Mouse (Mus musculus) neural tube, embryonic 12.5 days (tissue): ENCODE measurements around the gene Atp5e. TPM values are rescaled to one million over a fixed set of nuclear protein-coding genes. Genes with fewer than 3 reads are reported as not detected.

ENCODE experiments used
- ATAC-seq: fragments of 200-750 bp; cut with Nextera tagmentation; 2 replicates; pipeline ENCODE4 v1.8.0; 2017; ENCODE audit warnings: low read depth, mild to moderate bottlenecking, moderate TSS enrichment, moderate library complexity; ENCODE audit not compliant: low FRiP score
- H3K27ac ChIP-seq: fragments of 300-500 bp; sonication (generic); 2 replicates; pipeline ENCODE4 v1.5.1; 2016
- H3K27me3 ChIP-seq: fragments of 300-500 bp; sonication (generic); replicated peaks from 2 replicates; pipeline ENCODE4 v1.6.1; 2016; ENCODE audit warnings: mild to moderate bottlenecking
- H3K36me3 ChIP-seq: fragments of 300-500 bp; sonication (generic); 2 replicates; pipeline ENCODE4 v1.6.1; 2016; ENCODE audit warnings: mild to moderate bottlenecking
- H3K4me1 ChIP-seq: fragments of 300-500 bp; sonication (generic); 2 replicates; pipeline ENCODE4 v1.6.1; 2016
- H3K4me2 ChIP-seq: fragments of 300-500 bp; sonication (generic); replicated peaks from 2 replicates; pipeline ENCODE4 v1.6.1; 2016; ENCODE audit warnings: mild to moderate bottlenecking
- H3K4me3 ChIP-seq: fragments of 300-500 bp; sonication (generic); 2 replicates; pipeline ENCODE4 v1.5.1; 2016
- H3K9ac ChIP-seq: fragments of 300-500 bp; sonication (generic); 2 replicates; pipeline ENCODE4 v1.6.1; 2016; ENCODE audit warnings: mild to moderate bottlenecking
- H3K9me3 ChIP-seq: fragments of 300-500 bp; sonication (generic); 2 replicates; pipeline ENCODE4 v1.6.1; 2016; ENCODE audit warnings: mild to moderate bottlenecking
- WGBS: fragments of 180-500 bp; shearing (Covaris S2); methylation state at CpG from one replicate; pipeline ENCODE4 v1.1.7; 2016; 5-methylcytosine and 5-hydroxymethylcytosine counted together
- polyA plus RNA-seq: library from polyadenylated mRNA; unstranded; fragments of >200 nt; fragmentation: Nextera tagmentation; extraction: Ambion mirVana; gene quantifications from 2 replicates; pipeline ENCODE4 v1.2.1, GENCODE M21; 2016

Atp5e gene
- polyA plus RNA-seq, 1 experiment from 2014 or later = 772 TPM

GRCm38 (mm10) chr2:174445018-174445417 is 18.9 kb downstream of the Atp5e start:
- H3K4me3 ChIP-seq = no peak overlapping the region
- ATAC-seq = no peak
- H3K36me3 ChIP-seq = no peaks in the 10 kb centered on the region
- H3K9me3 ChIP-seq = no peaks in the 10 kb centered on the region
- no peak overlapping the region for H3K27ac ChIP-seq
- WGBS = 83% methylated on average over 6 of the region's 6 CpGs
- H3K4me1 ChIP-seq = 0 out of 2 replicates have a peak, but pooled peaks cover 3% of the 10 kb centered on the region
- H3K27me3 ChIP-seq = no peaks in the 10 kb centered on the region
- no peak overlapping the region for H3K4me2 ChIP-seq
- no peak overlapping the region for H3K9ac ChIP-seq

GRCm38 (mm10) chr2:174444359-174444758 is 19.5 kb downstream of the Atp5e start:
- H3K4me1 ChIP-seq = 0 out of 2 replicates have a peak, but pooled peaks cover 4% of the 10 kb centered on the region
- H3K9ac ChIP-seq = no peak overlapping the region
- H3K4me2 ChIP-seq = no peak overlapping the region
- H3K36me3 ChIP-seq = no peaks in the 10 kb centered on the region
- no peaks in the 10 kb centered on the region for H3K27me3 ChIP-seq
- H3K9me3 ChIP-seq = no peaks in the 10 kb centered on the region
- no peak overlapping the region for H3K27ac ChIP-seq
- 78% methylated on average over 7 of the region's 7 CpGs for WGBS
- no peak for ATAC-seq
- no peak overlapping the region for H3K4me3 ChIP-seq

GRCm38 (mm10) chr2:174443046-174443445 is 20.9 kb downstream of the Atp5e start:
- no peak overlapping the region for H3K9ac ChIP-seq
- WGBS = 55% methylated on average over 2 of the region's 2 CpGs
- no peaks in the 10 kb centered on the region for H3K36me3 ChIP-seq
- ATAC-seq = no peak
- H3K27ac ChIP-seq = no peak overlapping the region
- no peak overlapping the region for H3K4me2 ChIP-seq
- no peaks in the 10 kb centered on the region for H3K9me3 ChIP-seq
- H3K4me3 ChIP-seq = no peak overlapping the region
- no peaks in the 10 kb centered on the region for H3K27me3 ChIP-seq
- H3K4me1 ChIP-seq = peaks cover 16% of the 10 kb centered on the region

- ATAC-seq = no peak
- Histone ChIP-seq H3K36me3 (no peaks in the 10 kb centered on the region), H3K9ac (no peak overlapping the region), H3K4me3 (no peak overlapping the region), H3K9me3 (no peaks in the 10 kb centered on the region), H3K4me1 (peaks cover 19% of the 10 kb centered on the region), H3K4me2 (no peak overlapping the region), H3K27ac (no peak overlapping the region), H3K27me3 (no peaks in the 10 kb centered on the region)
- 75% methylated on average over 9 of the region's 9 CpGs for WGBS
Observed at GRCm38 (mm10) chr2:174442460-174442859, 21.4 kb downstream of the Atp5e start.

- Histone ChIP-seq H3K27me3 (no peaks in the 10 kb centered on the region), H3K36me3 (no peaks in the 10 kb centered on the region), H3K27ac (no peak overlapping the region), H3K4me2 (no peak overlapping the region), H3K4me1 (peaks cover 19% of the 10 kb centered on the region), H3K9me3 (no peaks in the 10 kb centered on the region), H3K9ac (no peak overlapping the region), H3K4me3 (no peak overlapping the region)
- no peak for ATAC-seq
- 74% methylated on average over 4 of the region's 4 CpGs for WGBS
Observed at GRCm38 (mm10) chr2:174441898-174442297, 22.0 kb downstream of the Atp5e start.

GRCm38 (mm10) chr2:174439961-174440360 is 23.9 kb downstream of the Atp5e start:
- Histone ChIP-seq H3K27me3 (no peaks in the 10 kb centered on the region), H3K9me3 (no peaks in the 10 kb centered on the region), H3K9ac (no peak overlapping the region), H3K36me3 (0 out of 2 replicates have a peak, but pooled peaks cover 3% of the 10 kb centered on the region), H3K4me2 (no peak overlapping the region), H3K27ac (no peak overlapping the region), H3K4me3 (no peak overlapping the region), H3K4me1 (peaks cover 19% of the 10 kb centered on the region)
- 77% methylated on average over 9 of the region's 9 CpGs for whole genome bisulfite sequencing
- ATAC-seq = no peak

GRCm38 (mm10) chr2:174439450-174439838 is 24.5 kb downstream of the Atp5e start:
- H3K36me3 ChIP-seq = peaks cover 7% of the 10 kb centered on the region; the same call in 1 of the 2 replicates
- ATAC-seq = no peak
- peak overlapping the region; percentile 74 for H3K4me2 ChIP-seq
- H3K9ac ChIP-seq = 0 out of 2 replicates have a peak overlapping the region, but pooled peaks have one; percentile 63
- H3K27ac ChIP-seq = no peak overlapping the region
- H3K27me3 ChIP-seq = no peaks in the 10 kb centered on the region
- WGBS = 51% methylated on average over 5 of the region's 5 CpGs
- peak overlapping the region; percentile 50; the same call in 1 of the 2 replicates for H3K4me3 ChIP-seq
- H3K4me1 ChIP-seq = peaks cover 19% of the 10 kb centered on the region
- no peaks in the 10 kb centered on the region for H3K9me3 ChIP-seq

- no peak within 1 kb of the TSS for H3K27ac ChIP-seq
- H3K27me3 ChIP-seq = no peaks in the 10 kb centered on the region
- H3K36me3 ChIP-seq = peaks cover 7% of the 10 kb centered on the region; the same call in 1 of the 2 replicates
- peak within 1 kb of the TSS; percentile 74 for H3K4me2 ChIP-seq
- peak within 1 kb of the TSS; percentile 63 for H3K9ac ChIP-seq
- H3K4me1 ChIP-seq = peaks cover 19% of the 10 kb centered on the region
- WGBS = under 1% methylated on average over 38 of the region's 38 CpGs
- ATAC-seq = peak; percentile 82
- H3K9me3 ChIP-seq = no peaks in the 10 kb centered on the region
- H3K4me3 ChIP-seq = peak within 1 kb of the TSS; percentile 50
Observed at GRCm38 (mm10) chr2:174438737-174439449, 25.0 kb downstream of the Atp5e start, which contains the start of gene Ctsz. TSS of gene Ctsz (minus strand) at chr2:174439039.

- Histone ChIP-seq H3K4me2 (peak overlapping the region; percentile 74), H3K4me3 (peak overlapping the region; percentile 50), H3K27me3 (no peaks in the 10 kb centered on the region), H3K4me1 (peaks cover 19% of the 10 kb centered on the region), H3K9me3 (no peaks in the 10 kb centered on the region), H3K36me3 (peaks cover 7% of the 10 kb centered on the region; the same call in 1 of the 2 replicates), H3K27ac (no peak overlapping the region), H3K9ac (peak overlapping the region; percentile 63)
- 71% methylated on average over 11 of the region's 11 CpGs for WGBS
- peak; percentile 5; the same call in 1 of the 2 replicates for ATAC-seq
Observed at GRCm38 (mm10) chr2:174438181-174438580, 25.7 kb downstream of the Atp5e start.

- Histone ChIP-seq H3K9ac (no peak overlapping the region), H3K27ac (no peak overlapping the region), H3K9me3 (no peaks in the 10 kb centered on the region), H3K4me1 (peaks cover 19% of the 10 kb centered on the region), H3K4me2 (peak overlapping the region; percentile 74), H3K36me3 (peaks cover 9% of the 10 kb centered on the region; the same call in 1 of the 2 replicates), H3K4me3 (no peak overlapping the region), H3K27me3 (no peaks in the 10 kb centered on the region)
- WGBS = 94% methylated on average over 4 of the region's 4 CpGs
- no peak for ATAC-seq
Observed at GRCm38 (mm10) chr2:174437697-174437982, 26.3 kb downstream of the Atp5e start.

GRCm38 (mm10) chr2:174436916-174437696 is 26.8 kb downstream of the Atp5e start:
- no peaks in the 10 kb centered on the region for H3K27me3 ChIP-seq
- no peak overlapping the region for H3K4me2 ChIP-seq
- peaks cover 16% of the 10 kb centered on the region for H3K4me1 ChIP-seq
- no peaks in the 10 kb centered on the region for H3K9me3 ChIP-seq
- no peak overlapping the region for H3K9ac ChIP-seq
- H3K4me3 ChIP-seq = no peak overlapping the region
- no peak for ATAC-seq
- 96% methylated on average over 7 of the region's 7 CpGs for WGBS
- peaks cover 9% of the 10 kb centered on the region; the same call in 1 of the 2 replicates for H3K36me3 ChIP-seq
- H3K27ac ChIP-seq = no peak overlapping the region

GRCm38 (mm10) chr2:174436076-174436701 is 27.7 kb downstream of the Atp5e start:
- Histone ChIP-seq H3K9ac (no peak overlapping the region), H3K4me2 (no peak overlapping the region), H3K36me3 (peaks cover 9% of the 10 kb centered on the region; the same call in 1 of the 2 replicates), H3K27me3 (no peaks in the 10 kb centered on the region), H3K4me3 (no peak overlapping the region), H3K4me1 (peaks cover 16% of the 10 kb centered on the region), H3K9me3 (no peaks in the 10 kb centered on the region), H3K27ac (no peak overlapping the region)
- no peak for ATAC-seq
- WGBS = 93% methylated on average over 26 of the region's 26 CpGs
